Mouse (Mus musculus): ENCODE measurements around the gene Hspb9. TPM values are rescaled to one million over a fixed set of nuclear protein-coding genes. Genes with fewer than 3 reads are reported as not detected.
A peak's percentile ranks its signal among the peaks of the same experiment; 100 is the strongest.

The Hspb9 gene
- polyA plus RNA-seq, 1 experiment from 2014 or later, result not detected

DNA sequence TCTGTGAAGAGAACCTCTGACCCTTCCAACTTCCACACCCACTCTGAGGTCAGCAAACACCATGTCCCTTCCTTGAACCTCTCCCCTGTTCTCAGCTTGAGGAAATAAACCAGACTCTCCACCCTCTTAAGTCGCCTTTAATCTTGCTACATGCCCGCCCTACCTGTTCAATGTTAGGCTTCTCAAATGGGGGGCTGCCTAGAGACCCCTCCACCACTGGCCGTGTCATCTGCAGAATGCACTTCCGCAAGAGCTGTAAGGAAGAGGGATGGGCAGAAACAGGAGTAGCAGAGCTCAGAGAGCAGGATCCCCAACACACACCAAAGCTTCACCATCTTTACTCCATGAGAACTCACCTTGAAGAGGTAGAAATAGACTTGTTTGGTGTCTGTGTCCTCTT lies 2.7 kb upstream of the Hspb9 start:
- Histone ChIP-seq H3K36me3 (ENCODE audit: control insufficient read depth, insufficient read depth, low read length) (peaks cover 55% of the 10 kb centered on the region), H3K4me3 (ENCODE audit: low read depth, low read length) (no peak overlapping the region), H3K27ac (replicated peaks; ENCODE audit: low read depth, low read length) (no peak overlapping the region), H3K4me1 (ENCODE audit: control insufficient read depth, insufficient read depth, low read length) (peaks cover 26% of the 10 kb centered on the region), H3K27me3 (replicated peaks; ENCODE audit: control insufficient read depth, insufficient read depth, low read length) (no peaks in the 10 kb centered on the region), H3K9me3 (ENCODE audit: control insufficient read depth, low read length) (no peaks in the 10 kb centered on the region), H3K4me2 (ENCODE audit: low read depth, low read length) (peak overlapping the region; percentile 73; the same call in 1 of the 2 replicates), H3K9ac (ENCODE audit: low read depth, low read length) (no peak overlapping the region)
- 88% methylated on average over 4 of the region's 4 CpGs for WGBS
- ATAC-seq (ENCODE audit: low read depth) (no peak), DNase-seq (ENCODE audit: low spot score) (no peak)

GRCm38 (mm10) chr11:100711783-100712615 lies 1.7 kb upstream of the Hspb9 start, which contains the start of gene Kat2a:
TSS of gene Kat2a (minus strand) at chr11:100712465.
- Histone ChIP-seq H3K9me3 (ENCODE audit: control insufficient read depth, low read length) (no peaks in the 10 kb centered on the region), H3K27me3 (replicated peaks; ENCODE audit: control insufficient read depth, insufficient read depth, low read length) (no peaks in the 10 kb centered on the region), H3K27ac (replicated peaks; ENCODE audit: low read depth, low read length) (peak within 1 kb of the TSS; percentile 76), H3K4me3 (ENCODE audit: low read depth, low read length) (peak within 1 kb of the TSS; percentile 99), H3K36me3 (ENCODE audit: control insufficient read depth, insufficient read depth, low read length) (peaks cover 55% of the 10 kb centered on the region), H3K4me1 (ENCODE audit: control insufficient read depth, insufficient read depth, low read length) (peaks cover 26% of the 10 kb centered on the region), H3K9ac (ENCODE audit: low read depth, low read length) (peak within 1 kb of the TSS; percentile 96), H3K4me2 (ENCODE audit: low read depth, low read length) (peak within 1 kb of the TSS; percentile 73)
- 1% methylated on average over 30 of the region's 48 CpGs for WGBS
- peak; percentile 94 for DNase-seq (ENCODE audit: low spot score)
- ATAC-seq (ENCODE audit: low read depth), result peak; percentile 94

- Histone ChIP-seq H3K4me3 (ENCODE audit: low read depth, low read length) (peak overlapping the region; percentile 23; the same call in 1 of the 2 replicates), H3K9me3 (ENCODE audit: control insufficient read depth, low read length) (no peaks in the 10 kb centered on the region), H3K27me3 (replicated peaks; ENCODE audit: control insufficient read depth, insufficient read depth, low read length) (no peaks in the 10 kb centered on the region), H3K4me2 (ENCODE audit: low read depth, low read length) (peak overlapping the region; percentile 73), H3K4me1 (ENCODE audit: control insufficient read depth, insufficient read depth, low read length) (peaks cover 26% of the 10 kb centered on the region), H3K36me3 (ENCODE audit: control insufficient read depth, insufficient read depth, low read length) (peaks cover 54% of the 10 kb centered on the region), H3K27ac (replicated peaks; ENCODE audit: low read depth, low read length) (0 out of 2 replicates have a peak overlapping the region, but pooled peaks have one; percentile 22), H3K9ac (ENCODE audit: low read depth, low read length) (peak overlapping the region; percentile 59; the same call in 1 of the 2 replicates)
- DNase-seq (ENCODE audit: low spot score) (no peak), ATAC-seq (ENCODE audit: low read depth) (no peak)
- WGBS, result 56% methylated on average over 4 of the region's 4 CpGs
Observed at GRCm38 (mm10) chr11:100713174-100713573, 476 bp upstream of the Hspb9 start.

DNA sequence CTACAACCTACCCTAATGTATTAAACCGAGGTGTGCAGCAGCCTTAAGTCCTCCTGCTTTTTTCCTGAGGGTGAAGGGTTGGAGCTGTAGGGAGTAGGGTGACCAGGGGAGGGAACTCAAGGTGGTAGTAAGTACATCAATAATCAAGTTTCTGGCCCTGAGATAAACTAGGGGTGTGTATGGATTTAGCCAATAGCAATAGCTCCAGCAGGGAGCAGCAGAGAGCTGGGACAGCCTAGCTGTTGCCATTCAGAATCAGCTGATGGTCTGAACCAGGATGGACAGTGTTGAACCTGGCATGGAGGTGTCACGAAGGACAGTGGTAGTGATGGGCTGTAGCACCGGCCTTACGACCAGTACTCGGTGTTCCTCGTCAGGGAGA lies 875 bp downstream of the Hspb9 start:
- 45% methylated on average over 6 of the region's 6 CpGs for WGBS
- no peaks in the 10 kb centered on the region for H3K27me3 ChIP-seq (replicated peaks; ENCODE audit: control insufficient read depth, insufficient read depth, low read length)
- 0 out of 2 replicates have a peak, but pooled peaks have one; percentile 20 for ATAC-seq (ENCODE audit: low read depth)
- H3K36me3 ChIP-seq (ENCODE audit: control insufficient read depth, insufficient read depth, low read length), result peaks cover 54% of the 10 kb centered on the region
- peak; percentile 85 for DNase-seq (ENCODE audit: low spot score)
- H3K9ac ChIP-seq (ENCODE audit: low read depth, low read length), result peak overlapping the region; percentile 59
- H3K9me3 ChIP-seq (ENCODE audit: control insufficient read depth, low read length), result no peaks in the 10 kb centered on the region
- H3K4me2 ChIP-seq (ENCODE audit: low read depth, low read length), result peak overlapping the region; percentile 50
- H3K4me1 ChIP-seq (ENCODE audit: control insufficient read depth, insufficient read depth, low read length), result peaks cover 26% of the 10 kb centered on the region
- H3K4me3 ChIP-seq (ENCODE audit: low read depth, low read length), result peak overlapping the region; percentile 23; the same call in 1 of the 2 replicates
- H3K27ac ChIP-seq (replicated peaks; ENCODE audit: low read depth, low read length), result peak overlapping the region; percentile 22

GRCm38 (mm10) chr11:100714948-100715347 lies 1.3 kb downstream of the Hspb9 start:
- DNase-seq (ENCODE audit: low spot score) (no peak), ATAC-seq (ENCODE audit: low read depth) (no peak)
- no peaks in the 10 kb centered on the region for H3K9me3 ChIP-seq (ENCODE audit: control insufficient read depth, low read length)
- H3K36me3 ChIP-seq (ENCODE audit: control insufficient read depth, insufficient read depth, low read length), result peaks cover 54% of the 10 kb centered on the region
- no peak overlapping the region for H3K9ac ChIP-seq (ENCODE audit: low read depth, low read length)
- no peak overlapping the region for H3K27ac ChIP-seq (replicated peaks; ENCODE audit: low read depth, low read length)
- H3K4me1 ChIP-seq (ENCODE audit: control insufficient read depth, insufficient read depth, low read length), result peaks cover 26% of the 10 kb centered on the region
- H3K27me3 ChIP-seq (replicated peaks; ENCODE audit: control insufficient read depth, insufficient read depth, low read length), result no peaks in the 10 kb centered on the region
- no peak overlapping the region for H3K4me2 ChIP-seq (ENCODE audit: low read depth, low read length)
- no peak overlapping the region for H3K4me3 ChIP-seq (ENCODE audit: low read depth, low read length)
- WGBS, result 87% methylated on average over 6 of the region's 6 CpGs

- no peaks in the 10 kb centered on the region for H3K9me3 ChIP-seq (ENCODE audit: control insufficient read depth, low read length)
- H3K4me3 ChIP-seq (ENCODE audit: low read depth, low read length), result no peak overlapping the region
- whole genome bisulfite sequencing, result 82% methylated on average over 3 of the region's 3 CpGs
- DNase-seq (ENCODE audit: low spot score), result no peak
- H3K4me2 ChIP-seq (ENCODE audit: low read depth, low read length), result no peak overlapping the region
- no peak overlapping the region for H3K27ac ChIP-seq (replicated peaks; ENCODE audit: low read depth, low read length)
- H3K9ac ChIP-seq (ENCODE audit: low read depth, low read length), result no peak overlapping the region
- peaks cover 47% of the 10 kb centered on the region for H3K36me3 ChIP-seq (ENCODE audit: control insufficient read depth, insufficient read depth, low read length)
- H3K27me3 ChIP-seq (replicated peaks; ENCODE audit: control insufficient read depth, insufficient read depth, low read length), result no peaks in the 10 kb centered on the region
- no peak for ATAC-seq (ENCODE audit: low read depth)
- H3K4me1 ChIP-seq (ENCODE audit: control insufficient read depth, insufficient read depth, low read length), result peaks cover 22% of the 10 kb centered on the region
Observed at GRCm38 (mm10) chr11:100716649-100717048, 3.0 kb downstream of the Hspb9 start.

- H3K27me3 ChIP-seq (replicated peaks; ENCODE audit: control insufficient read depth, insufficient read depth, low read length), result no peaks in the 10 kb centered on the region
- 87% methylated on average over 7 of the region's 7 CpGs for WGBS
- H3K9ac ChIP-seq (ENCODE audit: low read depth, low read length), result no peak overlapping the region
- H3K9me3 ChIP-seq (ENCODE audit: control insufficient read depth, low read length), result no peaks in the 10 kb centered on the region
- no peak for ATAC-seq (ENCODE audit: low read depth)
- H3K36me3 ChIP-seq (ENCODE audit: control insufficient read depth, insufficient read depth, low read length), result peaks cover 47% of the 10 kb centered on the region
- DNase-seq (ENCODE audit: low spot score), result peak; percentile 54
- H3K4me2 ChIP-seq (ENCODE audit: low read depth, low read length), result no peak overlapping the region
- H3K4me3 ChIP-seq (ENCODE audit: low read depth, low read length), result no peak overlapping the region
- peak overlapping the region; percentile 44; the same call in 1 of the 2 replicates for H3K27ac ChIP-seq (replicated peaks; ENCODE audit: low read depth, low read length)
- H3K4me1 ChIP-seq (ENCODE audit: control insufficient read depth, insufficient read depth, low read length), result peaks cover 10% of the 10 kb centered on the region
Observed at GRCm38 (mm10) chr11:100718462-100718861, 4.8 kb downstream of the Hspb9 start.

GRCm38 (mm10) chr11:100718866-100719265 lies 5.2 kb downstream of the Hspb9 start:
- no peak overlapping the region for H3K9ac ChIP-seq (ENCODE audit: low read depth, low read length)
- WGBS, result 85% methylated on average over 4 of the region's 4 CpGs
- ATAC-seq (ENCODE audit: low read depth), result no peak

More at GRCm38 (mm10) chr11:100718866-100719265, 5.2 kb downstream of the Hspb9 start:
- DNase-seq (ENCODE audit: low spot score), result no peak
- no peak overlapping the region for H3K4me2 ChIP-seq (ENCODE audit: low read depth, low read length)
- H3K4me3 ChIP-seq (ENCODE audit: low read depth, low read length), result no peak overlapping the region
- peaks cover 6% of the 10 kb centered on the region for H3K4me1 ChIP-seq (ENCODE audit: control insufficient read depth, insufficient read depth, low read length)
- H3K36me3 ChIP-seq (ENCODE audit: control insufficient read depth, insufficient read depth, low read length), result peaks cover 47% of the 10 kb centered on the region
- H3K9me3 ChIP-seq (ENCODE audit: control insufficient read depth, low read length), result no peaks in the 10 kb centered on the region
- H3K27me3 ChIP-seq (replicated peaks; ENCODE audit: control insufficient read depth, insufficient read depth, low read length), result no peaks in the 10 kb centered on the region
- H3K27ac ChIP-seq (replicated peaks; ENCODE audit: low read depth, low read length), result peak overlapping the region; percentile 44; the same call in 1 of the 2 replicates
